Mouse (Mus musculus) myocyte (in vitro differentiated cells): Measurements from ENCODE around the gene Celf2. TPM values are rescaled to one million over a fixed set of nuclear protein-coding genes. Genes with fewer than 3 reads are reported as not detected.
"Not testable (repeated sequence)": the region's sequence is repeated elsewhere in the genome, so short reads cannot be mapped to it uniquely, and the experiment has no call there.

Experiments
- H3K27me3 ChIP-seq: one replicate; pipeline ENCODE4 v1.6.1; 2011; ENCODE audit not compliant: control insufficient read depth, insufficient read depth, insufficient read length
- H3K36me3 ChIP-seq: one replicate; pipeline ENCODE4 v1.6.1; 2011; ENCODE audit not compliant: control insufficient read depth, insufficient read depth
- H3K4me2 ChIP-seq: one replicate; pipeline ENCODE4 v1.6.1; 2011; ENCODE audit warnings: low read depth, control low read depth
- H3K4me3 ChIP-seq: one replicate; pipeline ENCODE4 v1.5.1; 2011; ENCODE audit warnings: mild to moderate bottlenecking, control low read depth, moderate library complexity
- H3K79me2 ChIP-seq: one replicate; pipeline ENCODE4 v1.6.1; 2011; ENCODE audit not compliant: control insufficient read depth, insufficient read depth
- H3ac ChIP-seq: one replicate; pipeline ENCODE4 v1.6.1; 2011; ENCODE audit not compliant: control insufficient read depth, insufficient read length
- CEBPB ChIP-seq: IDR thresholded peaks from 2 replicates; pipeline ENCODE4 v1.6.1; 2011; ENCODE audit warnings: mild to moderate bottlenecking, moderate library complexity; ENCODE audit not compliant: poor library complexity, insufficient read depth, severe bottlenecking
- E2F4 ChIP-seq: IDR thresholded peaks from one replicate; pipeline ENCODE4 v1.6.1; 2011; ENCODE audit warnings: mild to moderate bottlenecking, control low read depth, moderate library complexity; ENCODE audit not compliant: insufficient read depth
- MAX ChIP-seq: IDR thresholded peaks from one replicate; pipeline ENCODE4 v1.6.1; 2011; ENCODE audit warnings: low read depth, mild to moderate bottlenecking, control low read depth
- MYOD1 ChIP-seq, 3 experiments: IDR thresholded peaks; one replicate each; pipeline ENCODE4 v1.6.1; 2011; ENCODE audit warnings: control low read depth in 2 of 3, low read depth in 2 of 3, mild to moderate bottlenecking in 2 of 3, moderate library complexity in 1 of 3; ENCODE audit not compliant: insufficient read length in 2 of 3, control insufficient read depth in 1 of 3
- MYOG ChIP-seq, 3 experiments: IDR thresholded peaks; one replicate each; pipeline ENCODE4 v1.6.1; 2011; ENCODE audit warnings: control low read depth in 2 of 3, low read depth in 2 of 3, mild to moderate bottlenecking in 2 of 3; ENCODE audit not compliant: insufficient read length in 2 of 3, control insufficient read depth in 1 of 3, insufficient read depth in 1 of 3
- POLR2A ChIP-seq: IDR thresholded peaks from one replicate; pipeline ENCODE4 v1.6.1; 2011; ENCODE audit warnings: low read depth, mild to moderate bottlenecking, control low read depth, moderate library complexity; ENCODE audit not compliant: insufficient read length
- POLR2AphosphoS2 ChIP-seq: IDR thresholded peaks from one replicate; pipeline ENCODE4 v1.6.1; 2011; ENCODE audit warnings: low read depth, control low read depth; ENCODE audit not compliant: insufficient read length
- REST ChIP-seq: IDR thresholded peaks from one replicate; pipeline ENCODE4 v1.6.1; 2011; ENCODE audit warnings: mild to moderate bottlenecking, control low read depth, moderate library complexity; ENCODE audit not compliant: insufficient read depth, insufficient read length
- SRF ChIP-seq: IDR thresholded peaks from one replicate; pipeline ENCODE4 v1.6.1; 2011; ENCODE audit warnings: low read depth; ENCODE audit not compliant: control insufficient read depth, insufficient read length
- TCF12 ChIP-seq: IDR thresholded peaks from one replicate; pipeline ENCODE4 v1.6.1; 2011; ENCODE audit warnings: mild to moderate bottlenecking, control low read depth; ENCODE audit not compliant: poor library complexity, insufficient read depth, severe bottlenecking
- TCF3 ChIP-seq: IDR thresholded peaks from one replicate; pipeline ENCODE4 v1.6.1; 2011; ENCODE audit warnings: low read depth, control low read depth; ENCODE audit not compliant: insufficient read length
- USF1 ChIP-seq: IDR thresholded peaks from one replicate; pipeline ENCODE4 v1.6.1; 2011; ENCODE audit warnings: low read depth, mild to moderate bottlenecking, control low read depth, moderate library complexity
- polyA plus RNA-seq: library from polyadenylated mRNA; unstranded; fragments of >200 nt; fragmentation: generic; extraction: Trizol; gene quantifications from one replicate; pipeline ENCODE4 v1.2.1, GENCODE M21; 2012; ENCODE audit warnings: missing spikeins

The Celf2 gene
- polyA plus RNA-seq, 1 experiment: 30.1 TPM

- no peaks in the 10 kb centered on the region for H3K79me2 ChIP-seq
- H3K36me3 ChIP-seq: peaks cover 21% of the 10 kb centered on the region
- H3K27me3 ChIP-seq: no peaks in the 10 kb centered on the region
- no peak overlapping the region for H3K4me2 ChIP-seq
- no peak overlapping the region for H3ac ChIP-seq
- TF ChIP-seq E2F4 (no peak), POLR2AphosphoS2 (no peak), SRF (no peak), USF1 (no peak), MYOG (IDR thresholded peaks at IDR 0.05; ENCODE audit: control insufficient read depth in 1 of 3, insufficient read depth in 1 of 3, insufficient read length in 2 of 3, low read depth in 2 of 3) (no peak), POLR2A (no peak)
- no peak overlapping the region for H3K4me3 ChIP-seq
Observed at GRCm38 (mm10) chr2:6582711-6583110, 926.7 kb downstream of the Celf2 start.

- no peaks in the 10 kb centered on the region for H3K79me2 ChIP-seq
- H3K36me3 ChIP-seq: peaks cover 30% of the 10 kb centered on the region
- H3K4me3 ChIP-seq: no peak overlapping the region
- no peak for TF ChIP-seq REST
- TF ChIP-seq MYOD1 (IDR thresholded peaks at IDR 0.05; ENCODE audit: control insufficient read depth in 1 of 3, insufficient read length in 2 of 3, low read depth in 2 of 3): no peak
- no peak for TF ChIP-seq MYOG (IDR thresholded peaks at IDR 0.05; ENCODE audit: control insufficient read depth in 1 of 3, insufficient read depth in 1 of 3, insufficient read length in 2 of 3, low read depth in 2 of 3)
- no peak for TF ChIP-seq CEBPB
- TF ChIP-seq SRF: no peak
- no peak for TF ChIP-seq USF1
- no peak for TF ChIP-seq TCF12
- no peak for TF ChIP-seq POLR2A
- no peak for TF ChIP-seq POLR2AphosphoS2
- TF ChIP-seq TCF3: no peak
- TF ChIP-seq E2F4: no peak
- TF ChIP-seq MAX: no peak
- H3K27me3 ChIP-seq: no peaks in the 10 kb centered on the region
- no peak overlapping the region for H3ac ChIP-seq
- no peak overlapping the region for H3K4me2 ChIP-seq
Observed at GRCm38 (mm10) chr2:6580066-6580465, 929.3 kb downstream of the Celf2 start.

- not testable (repeated sequence) for H3ac ChIP-seq, H3K4me3 ChIP-seq
Observed at GRCm38 (mm10) chr2:6575316-6575715, 934.0 kb downstream of the Celf2 start.

GRCm38 (mm10) chr2:6573640-6574039 is 935.7 kb downstream of the Celf2 start:
- no peak overlapping the region for H3K4me2 ChIP-seq
- no peak overlapping the region for H3ac ChIP-seq
- H3K36me3 ChIP-seq: peaks cover 12% of the 10 kb centered on the region
- TF ChIP-seq MYOG (IDR thresholded peaks at IDR 0.05; ENCODE audit: control insufficient read depth in 1 of 3, insufficient read depth in 1 of 3, insufficient read length in 2 of 3, low read depth in 2 of 3) (no peak), MYOD1 (IDR thresholded peaks at IDR 0.05; ENCODE audit: control insufficient read depth in 1 of 3, insufficient read length in 2 of 3, low read depth in 2 of 3) (no peak), SRF (no peak), E2F4 (no peak), MAX (no peak), TCF3 (no peak), POLR2AphosphoS2 (no peak), CEBPB (no peak), REST (no peak), TCF12 (no peak), USF1 (no peak)
- no peaks in the 10 kb centered on the region for H3K27me3 ChIP-seq
- H3K4me3 ChIP-seq: no peak overlapping the region
- H3K79me2 ChIP-seq: no peaks in the 10 kb centered on the region

More at GRCm38 (mm10) chr2:6575316-6575715, 934.0 kb downstream of the Celf2 start:
- not testable (repeated sequence) for H3K79me2 ChIP-seq, H3K4me2 ChIP-seq, H3K27me3 ChIP-seq
- peaks cover 12% of the 10 kb centered on the region for H3K36me3 ChIP-seq

- Histone ChIP-seq H3ac (no peak overlapping the region), H3K27me3 (no peaks in the 10 kb centered on the region)
- TF ChIP-seq CEBPB (no peak), POLR2A (no peak), MYOG (IDR thresholded peaks at IDR 0.05; ENCODE audit: control insufficient read depth in 1 of 3, insufficient read depth in 1 of 3, insufficient read length in 2 of 3, low read depth in 2 of 3) (no peak), SRF (no peak), TCF3 (no peak), USF1 (no peak), REST (no peak), POLR2AphosphoS2 (no peak), MYOD1 (IDR thresholded peaks at IDR 0.05; ENCODE audit: control insufficient read depth in 1 of 3, insufficient read length in 2 of 3, low read depth in 2 of 3) (no peak), MAX (no peak), E2F4 (no peak), TCF12 (no peak)
Observed at GRCm38 (mm10) chr2:6572976-6573375, 936.4 kb downstream of the Celf2 start.

More at GRCm38 (mm10) chr2:6572976-6573375, 936.4 kb downstream of the Celf2 start:
- H3K36me3 ChIP-seq: peaks cover 12% of the 10 kb centered on the region
- H3K4me2 ChIP-seq: no peak overlapping the region
- H3K79me2 ChIP-seq: no peaks in the 10 kb centered on the region
- H3K4me3 ChIP-seq: no peak overlapping the region
